Mouse (Mus musculus): ENCODE results near the gene Olfr742. TPM values are rescaled to one million over a fixed set of nuclear protein-coding genes. Genes with fewer than 3 reads are reported as not detected.

Olfr742 gene
- polyA plus RNA-seq (2012; rRNA removed) = not detected in 2 replicates

GRCm38 (mm10) chr14:50503300-50503699 lies at the start of gene Olfr742:
TSS of gene Olfr742 (plus strand) at chr14:50503600.

GRCm38 (mm10) chr14:50472438-50472837 lies 31.0 kb upstream of the Olfr742 start, which contains the start of gene Olfr741:
TSS of gene Olfr741 (plus strand) at chr14:50472738.

GRCm38 (mm10) chr14:50521539-50521938 lies 18.1 kb downstream of the Olfr742 start, which contains the start of gene Olfr743:
TSS of gene Olfr743 (plus strand) at chr14:50521839.

Other genes starting within 250 kb of the Olfr742 start
- not detected in 2 replicates for gene Olfr732, start 219.4 kb upstream of the Olfr742 start, polyA plus RNA-seq (2012; rRNA removed)
- not detected in 2 replicates for gene Olfr733, start 202.1 kb upstream of the Olfr742 start, polyA plus RNA-seq (2012; rRNA removed)
- gene Olfr734, start 176.8 kb upstream of the Olfr742 start, polyA plus RNA-seq (2012; rRNA removed) = not detected in 2 replicates
- gene Olfr735, start 154.7 kb upstream of the Olfr742 start, polyA plus RNA-seq (2012; rRNA removed) = not detected in 2 replicates
- 0.02 TPM in 1 of 2 replicates, not detected in the other for gene Tlr11, start 145.7 kb upstream of the Olfr742 start, polyA plus RNA-seq (2012; rRNA removed)
- not detected in 2 replicates for gene Olfr736, start 122.4 kb upstream of the Olfr742 start, polyA plus RNA-seq (2012; rRNA removed)
- not detected in 2 replicates for gene Olfr738, start 96.0 kb upstream of the Olfr742 start, polyA plus RNA-seq (2012; rRNA removed)
- not detected in 2 replicates for gene Olfr739, start 85.0 kb upstream of the Olfr742 start, polyA plus RNA-seq (2012; rRNA removed)
- gene Olfr740, start 58.1 kb upstream of the Olfr742 start, polyA plus RNA-seq (2012; rRNA removed) = not detected in 2 replicates
- gene Olfr741, start 30.9 kb upstream of the Olfr742 start, polyA plus RNA-seq (2012; rRNA removed) = not detected in 2 replicates
- not detected in 2 replicates for gene Olfr743, start 18.2 kb downstream of the Olfr742 start, polyA plus RNA-seq (2012; rRNA removed)
- gene Olfr744, start 111.3 kb downstream of the Olfr742 start, polyA plus RNA-seq (2012; rRNA removed) = not detected in 2 replicates
- not detected in 2 replicates for gene Olfr745, start 135.8 kb downstream of the Olfr742 start, polyA plus RNA-seq (2012; rRNA removed)
- gene Olfr746, start 143.5 kb downstream of the Olfr742 start, polyA plus RNA-seq (2012; rRNA removed) = not detected in 2 replicates
- gene Olfr747, start 189.6 kb downstream of the Olfr742 start, polyA plus RNA-seq (2012; rRNA removed) = not detected in 2 replicates
- not detected in 2 replicates for gene Olfr748, start 203.8 kb downstream of the Olfr742 start, polyA plus RNA-seq (2012; rRNA removed)
- not detected in 2 replicates for gene Olfr749, start 241.5 kb downstream of the Olfr742 start, polyA plus RNA-seq (2012; rRNA removed)